Mouse (Mus musculus) CH12.LX (cell line): ENCODE measurements at regions not wholly inside any gene's neighbourhood (a gene's known extent, or its start where the extent isn't known, plus 50 kb on each side); places are given as distances from the start of the nearest gene placed in this dataset.

Experiments
- DNase-seq: peaks from one replicate; pipeline ENCODE4 v3.0.0-alpha.2; 2013; ENCODE audit errors: extremely low read depth
- H3K27ac ChIP-seq: 2 replicates; pipeline ENCODE4 v1.5.1; 2012; ENCODE audit warnings: low read depth, mild to moderate bottlenecking, control low read depth, moderate library complexity; ENCODE audit not compliant: insufficient read depth
- H3K27me3 ChIP-seq: replicated peaks from 2 replicates; pipeline ENCODE3; 2012; ENCODE audit warnings: inconsistent platforms
- H3K36me3 ChIP-seq, 2 experiments: replicated peaks in 1 of 2; 2 replicates each; pipeline versions ENCODE3 to v1.6.1; 2012; ENCODE audit warnings: inconsistent platforms in 1 of 2, low read length in 1 of 2, mild to moderate bottlenecking in 1 of 2, mixed read lengths in 1 of 2, moderate library complexity in 1 of 2; ENCODE audit not compliant: control insufficient read depth in 1 of 2, insufficient read depth in 1 of 2
- H3K4me1 ChIP-seq, 2 experiments: 2 replicates each; pipeline ENCODE4 v1.6.1; 2012; ENCODE audit warnings: inconsistent platforms in 1 of 2, moderate library complexity in 1 of 2; ENCODE audit not compliant: insufficient read depth in 2 of 2, control insufficient read depth in 1 of 2
- H3K4me2 ChIP-seq: 2 replicates; pipeline ENCODE4 v1.6.1; 2012; ENCODE audit warnings: low read depth, mild to moderate bottlenecking, control low read depth; ENCODE audit not compliant: poor library complexity, insufficient read depth, severe bottlenecking
- H3K4me3 ChIP-seq, 3 experiments: fragments of 150-350 bp in 1 of 3; sonication (generic) in 1 of 3; replicated peaks in 1 of 3; 2 replicates each; pipeline versions ENCODE3 to v1.5.1; 2011 to 2012; ENCODE audit warnings: low read depth in 2 of 3, low read length in 2 of 3, mild to moderate bottlenecking in 2 of 3, moderate library complexity in 2 of 3, control low read depth in 1 of 3, improper control_type of control experiment in 1 of 3, inconsistent platforms in 1 of 3, mixed read lengths in 1 of 3; ENCODE audit not compliant: poor library complexity in 1 of 3
- H3K79me2 ChIP-seq: replicated peaks from 2 replicates; pipeline ENCODE4 v1.6.1; 2012; ENCODE audit warnings: mild to moderate bottlenecking, moderate library complexity; ENCODE audit not compliant: control insufficient read depth, poor library complexity, insufficient read depth, severe bottlenecking; ENCODE audit errors: extremely low read depth
- H3K9ac ChIP-seq: 2 replicates; pipeline ENCODE4 v1.6.1; 2012; ENCODE audit warnings: low read depth, mild to moderate bottlenecking, control low read depth, moderate library complexity; ENCODE audit not compliant: insufficient read depth
- H3K9me3 ChIP-seq: replicated peaks from 2 replicates; pipeline ENCODE3; 2012; ENCODE audit warnings: low read length, inconsistent platforms, mixed read lengths
- CHD1 ChIP-seq: IDR thresholded peaks from 2 replicates; pipeline ENCODE4 v1.6.1; 2012; ENCODE audit warnings: low read depth, low read length, improper control_type of control experiment, inconsistent platforms
- CHD2 ChIP-seq: IDR thresholded peaks from 2 replicates; pipeline ENCODE4 v1.6.1; 2011; ENCODE audit warnings: low read length, improper control_type of control experiment
- ELF1 ChIP-seq: IDR thresholded peaks from 2 replicates; pipeline ENCODE4 v1.6.1; 2014; ENCODE audit warnings: low read depth, mild to moderate bottlenecking, inconsistent platforms, low read length, improper control_type of control experiment
- ETS1 ChIP-seq: conservative IDR thresholded peaks from 2 replicates; pipeline ENCODE4 v1.6.1; 2012; ENCODE audit warnings: low read depth, mild to moderate bottlenecking, inconsistent platforms, low read length, improper control_type of control experiment, moderate library complexity
- HCFC1 ChIP-seq: IDR thresholded peaks from 2 replicates; pipeline ENCODE4 v1.6.1; 2012; ENCODE audit warnings: low read depth, mild to moderate bottlenecking, inconsistent platforms, low read length, improper control_type of control experiment
- IRF4 ChIP-seq: IDR thresholded peaks from 2 replicates; pipeline ENCODE4 v1.6.1; 2014; ENCODE audit warnings: low read depth, mild to moderate bottlenecking, inconsistent platforms, low read length, improper control_type of control experiment
- JUND ChIP-seq: conservative IDR thresholded peaks from 2 replicates; pipeline ENCODE4 v1.6.1; 2011; ENCODE audit warnings: low read depth, low read length, improper control_type of control experiment
- MAFK ChIP-seq: IDR thresholded peaks from 2 replicates; pipeline ENCODE4 v1.6.1; 2011; ENCODE audit warnings: low read length, improper control_type of control experiment; ENCODE audit not compliant: insufficient replicate concordance
- MAZ ChIP-seq: IDR thresholded peaks from 2 replicates; pipeline ENCODE4 v1.6.1; 2012; ENCODE audit warnings: low read depth, mild to moderate bottlenecking, inconsistent platforms, low read length, improper control_type of control experiment, moderate library complexity
- MEF2A ChIP-seq: IDR thresholded peaks from 2 replicates; pipeline ENCODE4 v1.6.1; 2014; ENCODE audit warnings: low read depth, mild to moderate bottlenecking, inconsistent platforms, low read length, improper control_type of control experiment, borderline replicate concordance
- MXI1 ChIP-seq: IDR thresholded peaks from 2 replicates; pipeline ENCODE4 v1.6.1; 2011; ENCODE audit warnings: mild to moderate bottlenecking, low read depth, low read length, improper control_type of control experiment
- MYC ChIP-seq: IDR thresholded peaks from 2 replicates; pipeline ENCODE4 v1.6.1; 2011; ENCODE audit warnings: low read depth, mild to moderate bottlenecking, improper control_type of control experiment, low read length
- NELFE ChIP-seq: IDR thresholded peaks from 2 replicates; pipeline ENCODE4 v1.6.1; 2011; ENCODE audit warnings: low read depth, low read length, improper control_type of control experiment
- NRF1 ChIP-seq: IDR thresholded peaks from 2 replicates; pipeline ENCODE4 v1.6.1; 2014; ENCODE audit warnings: low read depth, mild to moderate bottlenecking, inconsistent platforms, low read length, improper control_type of control experiment, moderate library complexity
- POLR2A ChIP-seq: IDR thresholded peaks from 2 replicates; pipeline ENCODE4 v1.6.1; 2011; ENCODE audit warnings: low read depth, mild to moderate bottlenecking, improper control_type of control experiment, low read length
- POLR2AphosphoS2 ChIP-seq: IDR thresholded peaks from 2 replicates; pipeline ENCODE4 v1.6.1; 2011; ENCODE audit warnings: low read depth, low read length, improper control_type of control experiment
- SIN3A ChIP-seq: IDR thresholded peaks from 2 replicates; pipeline ENCODE4 v1.6.1; 2012; ENCODE audit warnings: low read length, improper control_type of control experiment, inconsistent platforms
- SMC3 ChIP-seq: IDR thresholded peaks from 2 replicates; pipeline ENCODE4 v1.6.1; 2011; ENCODE audit warnings: low read depth, low read length, improper control_type of control experiment
- TCF12 ChIP-seq: IDR thresholded peaks from 2 replicates; pipeline ENCODE4 v1.6.1; 2014; ENCODE audit warnings: low read depth, mild to moderate bottlenecking, inconsistent platforms, low read length, improper control_type of control experiment
- ZKSCAN1 ChIP-seq: IDR thresholded peaks from 2 replicates; pipeline ENCODE4 v1.6.1; 2012; ENCODE audit warnings: low read depth, inconsistent platforms, low read length, improper control_type of control experiment, borderline replicate concordance
- dilution Hi-C: fragments of 300-500 bp; cut with MboI; formaldehyde crosslinking; loops from 2 replicates; pipeline ENCODE4 v1.14.3; 2020; ENCODE audit warnings: low sequenced_read_pairs; ENCODE audit not compliant: extremely low pct_unique_long_range_greater_than_20kb, extremely low pct_ligation_motif_present
- in situ Hi-C: fragments of 300-500 bp; cut with MboI; formaldehyde crosslinking; loops from 3 replicates; pipeline ENCODE4 v1.14.3; 2019; ENCODE audit warnings: low sequenced_read_pairs, low pct_ligation_motif_present, low pct_unique_long_range_greater_than_20kb, mixed read lengths

- Histone ChIP-seq H3K4me3 (no peak overlapping the region), H3K36me3 (no peaks in the 10 kb centered on the region), H3K4me1 (peaks cover under 1 to 22% of the 10 kb centered on the region in 2 experiments; a peak in 3 of 4 replicates), H3K9ac (no peak overlapping the region), H3K79me2 (no peaks in the 10 kb centered on the region), H3K9me3 (no peaks in the 10 kb centered on the region), H3K27ac (no peak overlapping the region), H3K27me3 (no peaks in the 10 kb centered on the region), H3K4me2 (no peak overlapping the region)
- dilution Hi-C loops (no loop called here), in situ Hi-C loops (loop anchor here (5.0 to 25.0 kb wide), 2 partner anchors 73 to 807 kb away; no protein-coding TSS in a partner anchor)
- no peak for TF ChIP-seq POLR2AphosphoS2
- TF ChIP-seq MYC: no peak
- no peak for TF ChIP-seq ETS1
- no peak for TF ChIP-seq HCFC1
- TF ChIP-seq MXI1: no peak
- TF ChIP-seq NRF1: no peak
- TF ChIP-seq JUND: no peak
- TF ChIP-seq NELFE: no peak
- TF ChIP-seq IRF4: no peak
- no peak for TF ChIP-seq POLR2A
- TF ChIP-seq ZKSCAN1: no peak
- no peak for TF ChIP-seq CHD1
- no peak for TF ChIP-seq MAFK
- DNase-seq: no peak
These were observed 135.3 kb upstream of the Plxnc1 start for GRCm38 (mm10) chr10:95079979-95080378.

DNA sequence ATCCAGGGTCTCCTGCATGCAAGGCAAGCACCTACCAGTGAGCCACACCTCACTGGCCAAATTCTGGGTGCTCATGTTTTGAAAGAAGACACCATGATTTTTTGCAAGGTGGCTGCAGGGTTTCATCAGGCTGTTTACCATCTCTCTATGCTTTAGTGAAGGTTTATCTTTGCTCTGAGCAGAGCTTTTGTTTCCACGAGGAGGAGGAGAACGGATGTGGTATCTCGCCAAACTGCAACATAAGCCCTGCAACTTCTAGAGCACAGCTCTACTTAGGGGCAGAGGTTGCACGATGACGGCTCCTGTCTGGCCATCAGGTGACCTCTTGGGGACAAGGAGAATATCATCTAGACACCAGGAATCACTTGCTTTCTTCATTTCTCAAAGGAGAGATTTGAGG lies 131.8 kb upstream of the Plxnc1 start:
- TF ChIP-seq SIN3A (no peak), CHD2 (no peak), POLR2AphosphoS2 (no peak), MEF2A (no peak), ELF1 (no peak), TCF12 (no peak), MAZ (no peak), MXI1 (no peak), NELFE (no peak), SMC3 (no peak)
- TF ChIP-seq, all 38 proteins: peak for 0

More for the DNA sequence above, 131.8 kb upstream of the Plxnc1 start:
- Histone ChIP-seq H3K79me2 (no peaks in the 10 kb centered on the region), H3K4me2 (no peak overlapping the region), H3K4me3 (no peak overlapping the region), H3K27ac (no peak overlapping the region), H3K27me3 (no peaks in the 10 kb centered on the region), H3K9ac (no peak overlapping the region), H3K4me1 (peaks cover 9 to 22% of the 10 kb centered on the region in 2 experiments), H3K36me3 (no peaks in the 10 kb centered on the region), H3K9me3 (no peaks in the 10 kb centered on the region)
- dilution Hi-C loops: no loop called here
- in situ Hi-C loops: loop anchor here (5.0 to 25.0 kb wide), 2 partner anchors 69 to 811 kb away; no protein-coding TSS in a partner anchor
- no peak for DNase-seq
